Mouse (Mus musculus) neural tube, embryonic 14.5 days (tissue): Measurements from ENCODE around the gene Senp2. TPM values are rescaled to one million over a fixed set of nuclear protein-coding genes. Genes with fewer than 3 reads are reported as not detected.
A peak's percentile ranks its signal among the peaks of the same experiment; 100 is the strongest.

Experiments used
- ATAC-seq: fragments of 200-750 bp; cut with Nextera tagmentation; 2 replicates; pipeline ENCODE4 v1.8.0; 2017; ENCODE audit warnings: low read depth, mild to moderate bottlenecking, moderate TSS enrichment, moderate library complexity
- H3K27ac ChIP-seq: fragments of 300-500 bp; sonication (generic); 2 replicates; pipeline ENCODE4 v1.5.1; 2014; ENCODE audit warnings: low read depth, mild to moderate bottlenecking, control low read depth, low read length, moderate library complexity, mixed read lengths
- H3K27me3 ChIP-seq: fragments of 300-500 bp; sonication (generic); 2 replicates; pipeline ENCODE4 v1.6.1; 2014; ENCODE audit warnings: low read length; ENCODE audit not compliant: control insufficient read depth, insufficient read depth
- H3K36me3 ChIP-seq: fragments of 300-500 bp; sonication (generic); 2 replicates; pipeline ENCODE4 v1.6.1; 2014; ENCODE audit warnings: low read length, mixed read lengths; ENCODE audit not compliant: control insufficient read depth, insufficient read depth
- H3K4me1 ChIP-seq: fragments of 300-500 bp; sonication (generic); 2 replicates; pipeline ENCODE4 v1.6.1; 2014; ENCODE audit warnings: low read length; ENCODE audit not compliant: control insufficient read depth, insufficient read depth
- H3K4me2 ChIP-seq: fragments of 300-500 bp; sonication (generic); 2 replicates; pipeline ENCODE4 v1.6.1; 2014; ENCODE audit warnings: mild to moderate bottlenecking, low read depth, low read length, control low read depth
- H3K4me3 ChIP-seq: fragments of 300-500 bp; sonication (generic); 2 replicates; pipeline ENCODE4 v1.5.1; 2014; ENCODE audit warnings: low read depth, low read length, control low read depth, mixed read lengths
- H3K9ac ChIP-seq: fragments of 300-500 bp; sonication (generic); replicated peaks from 2 replicates; pipeline ENCODE4 v1.6.1; 2014; ENCODE audit warnings: low read depth, mild to moderate bottlenecking, control low read depth, low read length, mixed read lengths
- H3K9me3 ChIP-seq: fragments of 300-500 bp; sonication (generic); 2 replicates; pipeline ENCODE4 v1.6.1; 2016; ENCODE audit warnings: low read length; ENCODE audit not compliant: control insufficient read depth
- WGBS: fragments of 180-500 bp; shearing (Covaris S2); extraction: QIAGEN DNeasy Blood & Tissue Kit; methylation state at CpG from one replicate; pipeline ENCODE4 v1.1.7; 2014; 5-methylcytosine and 5-hydroxymethylcytosine counted together
- polyA plus RNA-seq: library from polyadenylated mRNA; unstranded; fragments of >200 nt; fragmentation: Nextera tagmentation; extraction: Ambion mirVana; gene quantifications from 2 replicates; pipeline ENCODE4 v1.2.1, GENCODE M21; 2014

Senp2 gene
- polyA plus RNA-seq, 1 experiment from 2014 or later = 60.7 TPM

DNA sequence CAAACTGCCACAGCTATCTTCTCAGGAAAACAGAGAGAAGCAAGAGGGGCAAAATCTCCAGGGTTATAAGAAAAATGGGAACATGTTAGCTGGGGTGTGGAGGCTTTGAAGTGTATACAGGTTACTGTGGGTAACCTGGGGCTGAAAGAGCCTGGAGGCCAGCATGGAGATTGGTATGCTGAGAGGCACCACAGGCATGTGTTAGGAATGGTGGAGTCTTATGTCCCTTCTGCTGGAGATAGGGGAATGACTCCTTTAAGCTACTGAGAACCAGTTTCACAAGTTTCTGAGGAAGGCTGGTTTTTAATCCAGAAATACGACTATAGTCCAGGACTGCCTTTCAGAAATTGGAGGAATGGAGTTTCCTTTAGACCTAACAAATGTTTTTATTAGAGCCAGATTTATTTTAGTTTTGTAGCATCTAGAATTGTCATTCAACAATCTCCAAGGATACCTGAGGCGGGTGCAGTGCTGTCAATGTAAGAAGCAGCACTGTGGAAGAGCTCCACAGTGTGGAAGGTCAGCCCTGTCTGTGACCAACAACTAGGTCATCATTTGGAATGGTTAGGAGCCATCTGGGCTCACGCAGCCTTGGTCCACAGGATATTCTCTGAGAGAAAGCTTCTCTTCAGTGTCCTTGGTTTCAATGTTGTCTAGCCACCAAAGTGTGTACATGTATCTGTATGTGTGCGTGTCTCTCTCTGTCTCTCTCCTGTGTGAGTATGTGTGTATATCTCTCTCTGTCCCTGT, 9.2 kb upstream of the Senp2 start:
- 86% methylated on average over 4 of the region's 4 CpGs for WGBS
- H3K27ac ChIP-seq = no peak overlapping the region
- no peak overlapping the region for H3K4me3 ChIP-seq
- no peaks in the 10 kb centered on the region for H3K9me3 ChIP-seq
- no peaks in the 10 kb centered on the region for H3K36me3 ChIP-seq
- H3K9ac ChIP-seq = no peak overlapping the region
- ATAC-seq = no peak
- no peak overlapping the region for H3K4me2 ChIP-seq
- no peaks in the 10 kb centered on the region for H3K27me3 ChIP-seq
- H3K4me1 ChIP-seq = no peaks in the 10 kb centered on the region

DNA sequence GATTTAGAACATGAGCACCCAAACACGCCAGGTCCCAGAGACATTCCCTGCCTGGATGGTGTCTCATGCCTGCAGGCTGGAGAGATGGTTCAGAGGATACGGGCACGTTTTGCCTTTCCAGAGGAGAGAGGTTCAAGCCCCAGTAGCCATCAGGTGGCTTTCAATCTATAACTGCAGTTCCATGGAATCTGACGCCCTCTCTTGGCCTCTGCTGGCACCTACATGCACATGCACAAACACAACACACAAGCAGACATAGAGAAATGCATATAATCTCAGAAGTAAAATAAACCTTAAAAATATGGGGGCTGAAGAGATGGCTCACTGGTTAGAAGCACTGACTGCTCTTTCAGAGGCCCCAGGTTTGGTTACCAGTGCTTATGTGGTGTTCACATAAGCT, 8.1 kb upstream of the Senp2 start:
- ATAC-seq = no peak
- Histone ChIP-seq H3K4me3 (no peak overlapping the region), H3K4me1 (no peaks in the 10 kb centered on the region), H3K4me2 (no peak overlapping the region), H3K36me3 (no peaks in the 10 kb centered on the region), H3K27ac (no peak overlapping the region), H3K9me3 (no peaks in the 10 kb centered on the region), H3K27me3 (no peaks in the 10 kb centered on the region), H3K9ac (no peak overlapping the region)
- WGBS = 67% methylated on average over 4 of the region's 4 CpGs

DNA sequence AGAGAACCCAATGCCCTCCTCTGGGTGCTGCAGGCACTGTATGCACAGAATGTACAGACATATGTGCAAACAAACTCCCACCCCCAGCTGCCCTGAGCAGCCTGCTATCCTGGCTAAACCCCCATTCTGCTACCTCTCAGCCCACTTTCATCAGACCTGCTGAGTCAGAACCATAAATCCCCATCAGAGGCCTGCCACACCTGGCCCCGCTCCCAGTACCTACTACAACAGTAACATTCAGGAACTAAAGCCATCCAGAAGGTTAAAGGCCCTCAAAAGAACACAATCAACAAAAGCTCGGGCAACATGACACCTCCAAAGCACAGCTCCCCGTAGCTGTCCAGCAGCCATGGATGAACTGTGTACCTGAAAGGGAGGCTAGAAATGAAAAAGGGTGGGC, 7.7 kb upstream of the Senp2 start:
- Histone ChIP-seq H3K9ac (no peak overlapping the region), H3K4me2 (no peak overlapping the region), H3K4me1 (no peaks in the 10 kb centered on the region), H3K36me3 (no peaks in the 10 kb centered on the region), H3K27me3 (no peaks in the 10 kb centered on the region), H3K27ac (no peak overlapping the region), H3K4me3 (no peak overlapping the region), H3K9me3 (no peaks in the 10 kb centered on the region)
- ATAC-seq = no peak
- WGBS = 74% methylated on average over 3 of the region's 3 CpGs

DNA sequence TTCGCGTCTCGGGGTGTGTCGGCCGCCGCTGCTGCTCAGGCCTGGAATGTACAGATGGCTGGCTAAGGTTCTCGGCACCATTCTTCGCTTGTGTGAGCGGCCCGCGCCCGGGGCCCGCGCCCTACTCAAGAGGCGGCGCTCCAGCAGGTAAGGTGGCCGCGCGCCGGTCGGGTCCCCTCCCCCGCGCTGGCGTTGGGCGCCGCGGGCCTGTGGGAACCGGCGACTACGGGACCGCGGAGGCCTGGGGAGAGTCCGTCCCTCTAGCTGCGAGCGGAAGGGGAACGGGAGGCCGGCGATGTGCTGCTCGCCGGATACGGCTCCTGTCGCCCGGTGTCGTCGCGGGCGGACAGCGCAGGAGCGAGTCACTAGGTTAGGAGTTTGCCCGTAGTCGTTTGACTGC, 312 bp downstream of the Senp2 start:
- WGBS = under 1% methylated on average over 45 of the region's 51 CpGs
- Histone ChIP-seq H3K27ac (peak overlapping the region; percentile 84), H3K27me3 (peaks cover 3% of the 10 kb centered on the region; the same call in 1 of the 2 replicates), H3K4me1 (peaks cover 4% of the 10 kb centered on the region; the same call in 1 of the 2 replicates), H3K4me2 (peak overlapping the region; percentile 77), H3K9me3 (no peaks in the 10 kb centered on the region), H3K9ac (peak overlapping the region; percentile 83), H3K4me3 (peak overlapping the region; percentile 96), H3K36me3 (no peaks in the 10 kb centered on the region)
- ATAC-seq = peak; percentile 79

DNA sequence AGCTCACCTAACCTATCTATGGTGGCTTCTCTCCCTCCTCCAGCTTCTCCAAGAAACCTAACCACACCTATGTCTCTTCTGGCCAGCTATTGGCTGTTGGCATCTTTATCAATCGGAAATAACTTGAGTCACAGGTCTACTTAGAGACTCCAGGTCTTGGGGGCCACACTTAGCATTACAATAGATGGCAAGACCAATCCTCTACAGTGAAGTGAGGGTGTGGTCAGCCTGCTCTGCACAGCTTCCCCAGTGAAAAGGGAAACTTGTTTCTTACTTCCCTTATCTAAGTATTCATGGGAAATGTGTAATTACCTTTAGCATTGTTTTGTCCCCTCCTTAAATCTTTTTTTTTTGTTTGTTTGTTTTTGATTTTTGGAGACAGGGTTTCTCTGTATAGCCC, 6.3 kb downstream of the Senp2 start:
- no peak overlapping the region for H3K9ac ChIP-seq
- H3K27ac ChIP-seq = no peak overlapping the region
- no peaks in the 10 kb centered on the region for H3K27me3 ChIP-seq
- 90% methylated on average over 1 of the region's 1 CpGs for WGBS
- H3K4me1 ChIP-seq = no peaks in the 10 kb centered on the region
- H3K36me3 ChIP-seq = peaks cover 14% of the 10 kb centered on the region
- H3K9me3 ChIP-seq = no peaks in the 10 kb centered on the region
- no peak overlapping the region for H3K4me2 ChIP-seq
- no peak for ATAC-seq
- no peak overlapping the region for H3K4me3 ChIP-seq

DNA sequence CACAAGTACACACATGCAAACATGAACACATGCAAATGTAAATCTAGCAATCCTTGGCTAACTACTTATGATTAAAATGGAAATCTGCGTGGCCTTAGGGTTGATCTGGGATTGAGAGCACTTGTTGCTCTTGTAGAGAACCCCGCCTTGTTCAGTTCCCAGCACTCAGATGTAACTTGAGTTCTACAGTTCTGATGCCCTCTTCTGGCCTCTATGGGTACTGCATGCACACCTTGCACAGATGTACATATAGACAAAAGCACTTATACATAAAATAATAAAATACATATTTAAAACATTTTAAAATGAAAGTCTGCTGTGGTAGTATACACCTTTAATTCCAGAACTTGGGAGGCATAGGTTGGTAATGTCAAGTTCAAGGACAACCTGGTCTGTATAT, 12.8 kb downstream of the Senp2 start:
- H3K9ac ChIP-seq = no peak overlapping the region
- H3K9me3 ChIP-seq = no peaks in the 10 kb centered on the region
- no peak overlapping the region for H3K4me3 ChIP-seq
- H3K27me3 ChIP-seq = no peaks in the 10 kb centered on the region
- H3K4me2 ChIP-seq = no peak overlapping the region
- no peak for ATAC-seq
- H3K36me3 ChIP-seq = peaks cover 30% of the 10 kb centered on the region
- WGBS = 97% methylated on average over 2 of the region's 2 CpGs
- no peaks in the 10 kb centered on the region for H3K4me1 ChIP-seq
- no peak overlapping the region for H3K27ac ChIP-seq

DNA sequence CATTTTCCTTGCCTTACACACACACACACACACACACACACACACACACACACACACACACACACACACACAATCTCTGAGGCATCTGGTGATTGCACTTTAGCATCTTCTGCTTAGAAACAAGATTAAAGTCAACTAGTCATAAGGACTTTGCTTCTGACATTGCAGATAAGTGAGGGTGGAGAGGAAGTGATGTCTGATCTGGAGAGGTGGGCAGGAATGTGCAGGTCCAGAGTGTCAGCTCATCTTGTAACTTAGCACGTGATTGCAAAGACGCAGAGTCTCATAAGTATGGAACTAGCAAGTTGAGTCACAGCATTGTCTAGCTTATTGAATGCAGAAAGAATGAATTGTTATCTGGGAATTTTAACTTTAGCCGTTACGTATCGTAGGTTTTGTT, 18.2 kb downstream of the Senp2 start:
- no peak overlapping the region for H3K27ac ChIP-seq
- no peaks in the 10 kb centered on the region for H3K9me3 ChIP-seq
- no peak overlapping the region for H3K4me2 ChIP-seq
- peaks cover 53% of the 10 kb centered on the region for H3K36me3 ChIP-seq
- H3K4me1 ChIP-seq = no peaks in the 10 kb centered on the region
- 96% methylated on average over 5 of the region's 5 CpGs for WGBS
- H3K4me3 ChIP-seq = no peak overlapping the region
- no peak overlapping the region for H3K9ac ChIP-seq
- no peak for ATAC-seq
- H3K27me3 ChIP-seq = no peaks in the 10 kb centered on the region

DNA sequence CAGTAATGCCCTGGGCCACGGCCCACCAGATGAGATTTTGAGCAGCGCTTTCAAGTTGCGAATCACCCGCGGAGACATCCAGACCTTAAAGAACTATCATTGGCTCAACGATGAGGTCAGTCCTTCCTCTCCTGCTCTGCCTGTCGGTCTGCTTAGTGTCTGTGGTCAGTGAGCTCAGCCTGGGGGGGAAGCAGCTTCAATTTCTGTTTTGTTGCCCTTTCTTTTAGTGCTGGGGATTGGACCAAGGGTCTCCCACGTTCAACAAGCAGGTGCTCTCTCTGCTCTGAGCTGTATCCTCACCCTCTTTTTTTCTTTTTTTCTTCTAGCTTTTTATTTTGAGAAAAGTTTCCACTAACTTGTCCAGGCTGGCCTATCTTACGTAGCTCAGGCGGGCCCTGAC, 29.3 kb downstream of the Senp2 start:
- H3K9me3 ChIP-seq = no peaks in the 10 kb centered on the region
- H3K4me2 ChIP-seq = no peak overlapping the region
- H3K4me1 ChIP-seq = no peaks in the 10 kb centered on the region
- no peak overlapping the region for H3K27ac ChIP-seq
- 92% methylated on average over 10 of the region's 10 CpGs for WGBS
- H3K36me3 ChIP-seq = peaks cover 27% of the 10 kb centered on the region
- H3K27me3 ChIP-seq = no peaks in the 10 kb centered on the region
- H3K9ac ChIP-seq = no peak overlapping the region
- ATAC-seq = no peak
- no peak overlapping the region for H3K4me3 ChIP-seq

DNA sequence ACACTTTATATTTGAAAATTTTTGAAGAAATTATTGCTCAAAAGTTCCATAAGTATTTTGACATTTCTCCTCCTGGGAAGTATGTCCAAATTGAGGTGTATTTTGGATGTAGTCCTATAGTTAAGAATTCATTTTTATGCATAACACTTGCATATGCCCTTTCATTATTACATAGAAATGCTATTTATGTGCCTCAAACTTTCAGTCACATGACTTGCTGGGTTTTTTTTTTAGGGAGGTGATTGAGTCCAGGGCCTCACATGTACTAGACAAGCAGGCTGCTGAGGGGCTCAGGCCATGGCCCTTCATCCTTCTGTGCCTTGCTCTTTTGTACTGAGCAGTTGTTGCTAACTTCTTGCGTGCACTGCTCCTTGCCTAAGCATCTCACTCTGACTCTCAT, 30.7 kb downstream of the Senp2 start:
- H3K4me1 ChIP-seq = no peaks in the 10 kb centered on the region
- no peak overlapping the region for H3K9ac ChIP-seq
- H3K4me3 ChIP-seq = no peak overlapping the region
- no peak overlapping the region for H3K4me2 ChIP-seq
- H3K27ac ChIP-seq = no peak overlapping the region
- no peak for ATAC-seq
- no peaks in the 10 kb centered on the region for H3K27me3 ChIP-seq
- peaks cover 35% of the 10 kb centered on the region for H3K36me3 ChIP-seq
- WGBS = 86% methylated on average over 1 of the region's 1 CpGs
- no peaks in the 10 kb centered on the region for H3K9me3 ChIP-seq
